Mouse (Mus musculus) heart, postnatal 0 days (tissue): ENCODE measurements at regions not wholly inside any gene's neighbourhood (a gene's known extent, or its start where the extent isn't known, plus 50 kb on each side); places are given as distances from the start of the nearest gene placed in this dataset.

Experiments used
- CTCF ChIP-seq: IDR thresholded peaks from 2 replicates; pipeline ENCODE4 v1.5.1; 2016; ENCODE audit warnings: antibody characterized with exemption, control low read depth, low read depth
- EP300 ChIP-seq: IDR thresholded peaks from 2 replicates; pipeline ENCODE4 v1.6.1; 2016; ENCODE audit warnings: antibody characterized with exemption, low read depth

- no peak for TF ChIP-seq CTCF
- no peak for TF ChIP-seq EP300
Observed at GRCm38 (mm10) chr2:159069180-159069579, 274.6 kb downstream of the Dhx35 start.
